Mouse (Mus musculus): Measurements from ENCODE around the gene Trio.

Trio gene

GRCm38 (mm10) chr15:27849910-27850309 lies 175.7 kb downstream of the Trio start:
- in situ Hi-C loops (cut with MboI, MseI), result loop anchor here (10.0 kb wide), 1 partner anchor 195 kb away; no protein-coding TSS in a partner anchor

- in situ Hi-C loops (cut with MboI, MseI), result loop anchor here (10.0 kb wide), 1 partner anchor 187 kb away; no protein-coding TSS in a partner anchor
Observed at GRCm38 (mm10) chr15:27841696-27842095, 184.0 kb downstream of the Trio start.

- in situ Hi-C loops (cut with MboI, MseI), result loop anchor here (10.0 kb wide), 1 partner anchor 186 kb away; no protein-coding TSS in a partner anchor
Observed at GRCm38 (mm10) chr15:27840579-27840978, 185.1 kb downstream of the Trio start.

- in situ Hi-C loops (cut with MboI, MseI), result loop anchor here (10.0 kb wide), 1 partner anchor 185 kb away; no protein-coding TSS in a partner anchor
Observed at GRCm38 (mm10) chr15:27840125-27840524, 185.5 kb downstream of the Trio start.

- in situ Hi-C loops (cut with MboI, MseI), result no loop called here
Observed at GRCm38 (mm10) chr15:27831646-27832045, 194.0 kb downstream of the Trio start.

- in situ Hi-C loops (cut with MboI, MseI), result loop anchor here (5.0 kb wide), 1 partner anchor 71 kb away; no protein-coding TSS in a partner anchor
Observed at GRCm38 (mm10) chr15:27827871-27828270, 197.8 kb downstream of the Trio start.

GRCm38 (mm10) chr15:27826886-27827285 lies 198.8 kb downstream of the Trio start:
- in situ Hi-C loops (cut with MboI, MseI), result loop anchor here (5.0 kb wide), 1 partner anchor 70 kb away; no protein-coding TSS in a partner anchor

GRCm38 (mm10) chr15:27826048-27826637 lies 199.5 kb downstream of the Trio start:
- in situ Hi-C loops (cut with MboI, MseI), result loop anchor here (5.0 kb wide), 1 partner anchor 69 kb away; no protein-coding TSS in a partner anchor

- in situ Hi-C loops (cut with MboI, MseI), result loop anchor here (5.0 kb wide), 1 partner anchor 68 kb away; no protein-coding TSS in a partner anchor
Observed at GRCm38 (mm10) chr15:27825390-27825789, 200.3 kb downstream of the Trio start.

- in situ Hi-C loops (cut with MboI, MseI), result loop anchor here (5.0 kb wide), 1 partner anchor 36 kb away; no protein-coding TSS in a partner anchor
Observed at GRCm38 (mm10) chr15:27823581-27823980, 202.1 kb downstream of the Trio start.

GRCm38 (mm10) chr15:27822461-27822860 lies 203.2 kb downstream of the Trio start:
- in situ Hi-C loops (cut with MboI, MseI), result loop anchor here (5.0 kb wide), 1 partner anchor 35 kb away; no protein-coding TSS in a partner anchor

GRCm38 (mm10) chr15:27821651-27822364 lies 203.8 kb downstream of the Trio start:
- in situ Hi-C loops (cut with MboI, MseI), result loop anchor here (5.0 kb wide), 1 partner anchor 35 kb away; no protein-coding TSS in a partner anchor

- in situ Hi-C loops (cut with MboI, MseI), result no loop called here
Observed at GRCm38 (mm10) chr15:27817096-27817495, 208.6 kb downstream of the Trio start.

GRCm38 (mm10) chr15:27814677-27815391 lies 210.8 kb downstream of the Trio start:
- in situ Hi-C loops (cut with MboI, MseI), result no loop called here

- in situ Hi-C loops (cut with MboI, MseI), result no loop called here
Observed at GRCm38 (mm10) chr15:27810793-27811488, 214.7 kb downstream of the Trio start.

- in situ Hi-C loops (cut with MboI, MseI), result no loop called here
Observed at GRCm38 (mm10) chr15:27810262-27810661, 215.4 kb downstream of the Trio start.

- in situ Hi-C loops (cut with MboI, MseI), result no loop called here
Observed at GRCm38 (mm10) chr15:27808596-27809276, 216.9 kb downstream of the Trio start.

- in situ Hi-C loops (cut with MboI, MseI), result no loop called here
Observed at GRCm38 (mm10) chr15:27806219-27806618, 219.4 kb downstream of the Trio start.

GRCm38 (mm10) chr15:27805654-27806053 lies 220.0 kb downstream of the Trio start:
- in situ Hi-C loops (cut with MboI, MseI), result no loop called here

- in situ Hi-C loops (cut with MboI, MseI), result no loop called here
Observed at GRCm38 (mm10) chr15:27804447-27804846, 221.2 kb downstream of the Trio start.

Measured in regulatory T cell (primary cell).